Mouse (Mus musculus) right cerebral cortex, postnatal 10 days (tissue): ENCODE results near the gene Ak2.

ENCODE experiments used
- DNase-seq, 2 experiments: peaks; one replicate each; pipeline ENCODE4 v3.0.0; 2021; ENCODE audit warnings: low spot score in 2 of 2

Ak2 gene

DNA sequence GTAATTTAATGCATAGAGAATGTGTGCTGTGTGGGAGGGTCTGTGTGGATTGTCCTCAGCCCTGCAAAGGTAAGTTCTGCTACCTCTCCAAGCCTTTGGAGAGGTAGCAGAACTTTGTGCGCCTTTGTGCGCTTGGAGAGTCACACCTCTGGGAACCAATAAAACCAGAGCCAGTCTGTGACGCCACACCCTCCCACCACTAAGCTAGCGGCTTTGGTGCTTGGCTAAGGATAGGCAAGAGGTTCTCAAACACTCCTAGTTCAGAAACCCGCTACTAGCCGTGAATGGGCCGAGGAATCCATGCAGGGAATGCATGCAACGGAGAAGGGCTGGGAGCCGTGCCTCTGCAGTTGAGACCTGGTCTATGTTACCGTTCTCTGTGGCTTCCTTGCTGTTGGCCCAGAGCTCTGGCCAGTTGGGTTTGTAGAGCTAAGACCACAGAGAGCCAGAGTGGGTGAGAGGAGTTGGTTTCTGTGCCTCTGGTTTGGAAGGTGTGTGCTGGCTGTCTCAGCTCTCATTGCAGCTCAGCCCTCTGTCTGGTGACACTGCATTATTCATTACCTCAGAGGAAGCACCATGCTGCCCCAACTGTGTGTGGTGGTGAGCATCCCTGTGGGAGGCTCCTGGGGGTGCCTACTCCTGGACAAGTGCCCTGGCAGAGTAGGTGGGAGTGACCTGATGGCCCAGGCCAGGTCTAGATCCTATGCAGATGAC lies 21.6 kb downstream of the Ak2 start:
- DNase-seq, result no peak

GRCm38 (mm10) chr4:129016329-129016728 lies 24.6 kb downstream of the Ak2 start:
- DNase-seq, result no peak

- DNase-seq, result no peak
These were observed 25.4 kb downstream of the Ak2 start for GRCm38 (mm10) chr4:129017150-129017549.

DNA sequence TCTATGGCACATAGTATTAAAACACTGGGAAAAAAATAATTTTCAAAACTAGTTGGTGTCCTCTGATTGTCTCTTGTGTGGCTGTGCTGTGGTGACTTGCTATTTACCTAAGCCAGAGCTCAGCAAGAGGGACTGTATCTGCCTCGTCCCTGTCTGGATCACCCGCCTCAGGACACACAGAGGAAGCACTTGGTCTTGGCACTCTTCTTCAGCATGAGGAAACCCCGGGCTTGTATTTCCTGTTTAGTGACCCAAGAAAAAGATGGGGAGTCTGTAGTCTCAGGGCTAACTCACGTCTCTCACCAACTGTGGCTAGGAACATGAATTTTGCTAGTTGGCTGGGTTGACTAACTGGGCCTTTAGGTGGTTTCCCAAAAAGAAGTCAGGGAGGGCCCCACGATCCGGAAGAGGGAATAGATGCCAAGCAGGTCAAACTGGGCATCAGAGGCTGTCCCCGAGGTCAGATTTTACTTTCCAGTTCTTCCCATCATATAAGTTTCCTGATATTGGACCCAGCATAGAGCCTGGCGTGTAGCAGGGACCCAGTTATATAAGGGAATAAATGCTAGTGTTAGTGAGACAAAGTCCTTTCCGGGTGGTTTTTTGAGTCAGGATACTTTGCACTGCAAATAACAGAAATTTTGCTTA lies 27.2 kb downstream of the Ak2 start:
- DNase-seq, result no peak

DNA sequence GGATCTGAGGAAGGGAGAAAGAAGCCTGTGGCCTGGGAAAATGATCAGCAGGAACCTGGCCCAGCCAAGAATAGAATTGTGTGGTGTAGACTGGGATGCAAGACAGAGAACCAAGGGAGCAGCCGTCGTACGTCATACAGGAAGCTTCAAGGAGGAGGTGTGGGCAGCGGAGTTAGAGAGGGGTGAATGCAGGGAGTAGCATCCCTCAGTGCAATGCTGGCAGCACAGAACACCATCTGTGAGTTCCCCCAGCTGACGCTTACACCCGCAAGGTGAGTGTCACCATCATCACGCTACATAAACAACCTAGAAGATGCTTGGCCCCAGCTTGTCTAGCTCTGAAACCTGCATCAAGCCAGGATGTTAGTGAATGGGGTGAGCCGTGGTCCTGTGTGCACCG lies 28.0 kb downstream of the Ak2 start:
- no peak for DNase-seq

GRCm38 (mm10) chr4:129020454-129020853 lies 28.7 kb downstream of the Ak2 start:
- peak; percentile 89 to 90 for DNase-seq

GRCm38 (mm10) chr4:129021426-129021825 lies 29.7 kb downstream of the Ak2 start:
- no peak for DNase-seq

- DNase-seq, result no peak
These were observed 30.1 kb downstream of the Ak2 start for GRCm38 (mm10) chr4:129021886-129022285.

- no peak for DNase-seq
These were observed 32.1 kb downstream of the Ak2 start for GRCm38 (mm10) chr4:129023884-129024283.

- DNase-seq, result peak; percentile 52 to 61
These were observed 33.0 kb downstream of the Ak2 start for GRCm38 (mm10) chr4:129024775-129025174.

DNA sequence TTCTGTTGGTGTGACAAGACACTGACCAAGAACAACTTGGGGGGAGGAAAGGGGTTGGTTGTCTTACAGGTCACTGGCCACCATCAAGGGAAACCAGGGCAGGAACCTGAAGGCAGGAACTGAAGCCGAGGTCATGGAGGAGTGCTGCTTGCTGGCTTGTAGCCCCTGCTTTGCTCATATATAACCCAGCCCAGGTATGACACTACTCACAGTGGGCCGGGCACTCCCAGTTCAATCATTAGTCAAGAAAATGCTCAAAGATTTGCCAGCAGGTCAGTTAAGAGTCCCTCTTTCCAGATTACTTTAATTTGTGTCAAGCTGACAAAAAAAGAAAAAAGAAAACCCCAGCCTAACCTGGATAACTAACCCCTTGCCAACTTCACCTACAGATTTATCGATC lies 33.9 kb downstream of the Ak2 start:
- DNase-seq, result no peak

- DNase-seq, result no peak
These were observed 39.0 kb downstream of the Ak2 start for GRCm38 (mm10) chr4:129030746-129031145.

DNA sequence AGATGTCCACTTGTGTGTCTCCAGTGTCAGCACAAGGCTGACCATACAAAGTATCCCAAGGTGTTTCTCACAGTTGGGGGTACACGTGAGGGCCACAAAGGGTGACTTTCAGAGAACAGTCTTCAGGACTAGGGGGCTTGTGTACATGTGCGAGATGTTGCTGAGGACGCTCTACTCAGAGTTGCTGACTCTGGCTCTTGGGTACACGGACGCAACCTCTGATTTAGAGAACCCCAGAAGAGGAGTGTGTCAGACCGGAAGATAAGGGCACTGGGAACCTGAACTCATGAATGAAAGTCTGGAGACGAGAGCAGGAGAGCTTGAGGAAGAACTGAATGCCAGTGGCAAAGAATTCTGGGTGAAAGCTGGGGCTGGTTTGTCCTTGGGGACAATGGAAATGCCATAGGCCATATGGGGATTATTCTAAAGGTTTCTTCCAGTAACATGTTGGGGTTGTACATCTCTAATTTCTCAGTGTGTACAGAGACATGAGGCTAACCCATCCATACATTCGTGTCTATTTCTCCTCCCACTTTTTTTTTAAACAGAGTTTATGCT lies 39.7 kb downstream of the Ak2 start:
- no peak for DNase-seq

GRCm38 (mm10) chr4:129032133-129032962 lies 40.6 kb downstream of the Ak2 start:
- DNase-seq, result no peak

DNA sequence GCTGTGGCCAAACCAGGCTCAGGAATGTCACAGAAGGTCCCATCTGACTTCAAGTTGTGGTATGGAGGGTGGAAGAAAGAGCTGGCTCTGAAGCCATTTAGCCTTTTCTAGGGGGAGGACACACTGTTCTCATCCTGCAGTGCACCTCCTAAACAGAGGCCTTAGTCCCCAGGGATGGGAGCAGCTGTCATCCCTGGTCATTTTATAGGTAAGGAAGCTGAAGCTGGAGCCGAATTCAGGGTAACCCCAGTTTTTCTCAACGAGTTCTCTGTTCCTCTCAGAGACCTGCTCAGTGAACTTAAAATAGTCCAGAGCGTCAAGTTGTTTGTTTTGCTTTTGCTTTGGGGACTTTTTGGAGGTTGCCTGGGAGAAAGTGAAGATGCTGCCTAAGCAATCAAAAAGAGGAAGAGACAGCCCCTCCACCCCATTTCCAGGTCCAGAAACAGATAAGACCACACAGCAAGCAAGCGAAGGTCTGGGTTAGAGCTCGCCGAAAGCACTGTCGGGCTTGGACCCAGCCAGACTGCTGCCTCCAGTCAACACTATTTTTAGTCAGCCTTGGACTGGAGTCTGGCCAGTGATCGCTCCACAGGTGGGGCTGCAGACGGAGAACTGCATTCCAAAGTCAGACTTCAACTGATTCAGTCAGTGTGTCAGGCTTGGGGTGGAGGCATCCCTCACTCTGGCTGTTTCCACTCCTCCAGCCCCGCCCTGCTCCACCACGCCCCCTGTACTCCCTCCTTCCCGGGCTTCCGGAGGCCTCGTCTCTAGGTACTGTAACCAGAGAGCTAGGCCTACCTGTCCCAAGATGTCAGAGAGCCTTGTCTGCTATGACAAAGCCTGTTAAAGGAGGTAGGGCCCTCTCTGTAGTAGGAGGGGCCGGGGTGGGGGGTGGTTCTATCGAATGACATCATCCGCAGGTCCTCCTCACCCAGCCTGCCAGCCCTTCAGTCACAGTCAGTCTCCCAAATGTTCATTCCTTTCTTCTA lies 41.5 kb downstream of the Ak2 start:
- DNase-seq, result peak; percentile 57 to 67

GRCm38 (mm10) chr4:129034224-129034623 lies 42.5 kb downstream of the Ak2 start:
- no peak for DNase-seq

- DNase-seq, result no peak
These were observed 43.2 kb downstream of the Ak2 start for GRCm38 (mm10) chr4:129034706-129035660.

GRCm38 (mm10) chr4:129035851-129036445 lies 44.2 kb downstream of the Ak2 start:
- DNase-seq, result no peak

- DNase-seq, result peak in 1 of 2 experiments; percentile 26
These were observed 56.1 kb downstream of the Ak2 start for GRCm38 (mm10) chr4:129047721-129048421.
